Mouse (Mus musculus): ENCODE measurements around the gene Tom1l2.

GRCm38 (mm10) chr11:60351388-60351787, 1.3 kb downstream of the Tom1l2 start:
- no peak for TF ChIP-seq CTCF (conservative IDR thresholded peaks at IDR 0.05; ENCODE audit: low read length)
- no peak for TF ChIP-seq NANOG (IDR thresholded peaks at IDR 0.05; ENCODE audit: borderline replicate concordance, low read length)
